Mouse (Mus musculus) limb, embryonic 14.5 days (tissue): ENCODE measurements around the gene Mfsd12. TPM values are rescaled to one million over a fixed set of nuclear protein-coding genes. Genes with fewer than 3 reads are reported as not detected.

ENCODE experiments used
- ATAC-seq: fragments of 200-750 bp; cut with Nextera tagmentation; 2 replicates; pipeline ENCODE4 v1.8.0; 2017; ENCODE audit warnings: low read depth, moderate number of reproducible peaks, moderate TSS enrichment; ENCODE audit not compliant: low FRiP score
- DNase-seq: peaks from one replicate; pipeline ENCODE4 v3.0.0-alpha.2; 2015; ENCODE audit warnings: low spot score
- H3K27ac ChIP-seq: fragments of 300-500 bp; sonication (generic); replicated peaks from 2 replicates; pipeline ENCODE4 v1.5.1; 2014; ENCODE audit warnings: low read depth, mild to moderate bottlenecking, low read length, moderate library complexity, mixed read lengths
- H3K27me3 ChIP-seq: fragments of 300-500 bp; sonication (generic); 2 replicates; pipeline ENCODE4 v1.6.1; 2014; ENCODE audit warnings: low read length, mixed read lengths; ENCODE audit not compliant: control insufficient read depth, insufficient read depth
- H3K36me3 ChIP-seq: fragments of 300-500 bp; sonication (generic); 2 replicates; pipeline ENCODE4 v1.6.1; 2014; ENCODE audit warnings: mild to moderate bottlenecking, low read length, moderate library complexity, mixed read lengths; ENCODE audit not compliant: control insufficient read depth, insufficient read depth
- H3K4me1 ChIP-seq: fragments of 300-500 bp; sonication (generic); 2 replicates; pipeline ENCODE4 v1.6.1; 2014; ENCODE audit warnings: antibody characterized with exemption, low read length, mixed read lengths; ENCODE audit not compliant: control insufficient read depth, insufficient read depth
- H3K4me2 ChIP-seq: fragments of 300-500 bp; sonication (generic); replicated peaks from 2 replicates; pipeline ENCODE4 v1.6.1; 2014; ENCODE audit warnings: low read depth, mild to moderate bottlenecking, low read length, moderate library complexity; ENCODE audit not compliant: severe bottlenecking
- H3K4me3 ChIP-seq: fragments of 300-500 bp; sonication (generic); replicated peaks from 2 replicates; pipeline ENCODE4 v1.5.1; 2014; ENCODE audit warnings: low read length
- H3K9ac ChIP-seq: fragments of 300-500 bp; sonication (generic); 2 replicates; pipeline ENCODE4 v1.6.1; 2014; ENCODE audit warnings: mild to moderate bottlenecking, low read depth, low read length, moderate library complexity; ENCODE audit not compliant: severe bottlenecking
- H3K9me3 ChIP-seq: fragments of 300-500 bp; sonication (generic); 2 replicates; pipeline ENCODE4 v1.6.1; 2016; ENCODE audit warnings: low read length; ENCODE audit not compliant: control insufficient read depth
- POLR2A ChIP-seq: fragments of 200-500 bp; IDR thresholded peaks from 2 replicates; pipeline ENCODE4 v1.8.0; 2012; ENCODE audit warnings: inconsistent platforms, mild to moderate bottlenecking, moderate library complexity, borderline replicate concordance; ENCODE audit not compliant: insufficient read depth, insufficient read length; ENCODE audit errors: extremely low read depth
- WGBS: fragments of 180-500 bp; shearing (Covaris S2); extraction: QIAGEN DNeasy Blood & Tissue Kit; methylation state at CpG from one replicate; pipeline ENCODE4 v1.1.7; 2014; 5-methylcytosine and 5-hydroxymethylcytosine counted together
- polyA plus RNA-seq, 2 experiments: library from polyadenylated mRNA; depleted of rRNA in 1 of 2; stranded (reverse) in 1 of 2; unstranded in 1 of 2; fragments of >200 nt; fragmentation: Nextera tagmentation in 1 of 2; extraction: Ambion mirVana in 1 of 2; gene quantifications; 2 replicates each; pipeline versions ENCODE4 v1.2.1 to v1.2.3; 2012 to 2014

Mfsd12 gene
- polyA plus RNA-seq, 2 experiments: 6.8 to 12.0 TPM

- Histone ChIP-seq H3K4me2 (peak overlapping the region; percentile 59), H3K36me3 (peaks cover 9% of the 10 kb centered on the region), H3K27ac (peak overlapping the region; percentile 55; the same call in 1 of the 2 replicates), H3K4me3 (peak overlapping the region; percentile 49), H3K9me3 (no peaks in the 10 kb centered on the region), H3K9ac (peak overlapping the region; percentile 44), H3K4me1 (peaks cover 15% of the 10 kb centered on the region), H3K27me3 (no peaks in the 10 kb centered on the region)
- TF ChIP-seq POLR2A: no peak
- ATAC-seq (no peak), DNase-seq (no peak)
- WGBS: 62% methylated on average over 3 of the region's 3 CpGs
Observed at GRCm38 (mm10) chr10:81379183-81379553, 21.9 kb downstream of the Mfsd12 start.

GRCm38 (mm10) chr10:81379809-81380378 is 22.6 kb downstream of the Mfsd12 start:
- no peak overlapping the region for H3K9ac ChIP-seq
- TF ChIP-seq POLR2A: no peak

GRCm38 (mm10) chr10:81382039-81382438 is 24.7 kb downstream of the Mfsd12 start:
- peaks cover 15% of the 10 kb centered on the region for H3K36me3 ChIP-seq
- H3K4me2 ChIP-seq: no peak overlapping the region
- 80% methylated on average over 5 of the region's 5 CpGs for WGBS
- no peak overlapping the region for H3K9ac ChIP-seq
- ATAC-seq: no peak
- no peak overlapping the region for H3K4me3 ChIP-seq
- peaks cover 14% of the 10 kb centered on the region for H3K4me1 ChIP-seq
- TF ChIP-seq POLR2A: no peak
- H3K9me3 ChIP-seq: no peaks in the 10 kb centered on the region
- H3K27ac ChIP-seq: no peak overlapping the region
- DNase-seq: no peak
- no peaks in the 10 kb centered on the region for H3K27me3 ChIP-seq

More at GRCm38 (mm10) chr10:81379809-81380378, 22.6 kb downstream of the Mfsd12 start:
- Histone ChIP-seq H3K4me3 (no peak overlapping the region), H3K4me2 (no peak overlapping the region), H3K27me3 (no peaks in the 10 kb centered on the region), H3K4me1 (peaks cover 16% of the 10 kb centered on the region), H3K36me3 (peaks cover 7% of the 10 kb centered on the region), H3K27ac (no peak overlapping the region), H3K9me3 (no peaks in the 10 kb centered on the region)
- ATAC-seq (no peak), DNase-seq (no peak)
- WGBS: 90% methylated on average over 6 of the region's 6 CpGs

GRCm38 (mm10) chr10:81383802-81384604 is 26.7 kb downstream of the Mfsd12 start, which contains the start of the genes Dohh and Gm48551:
Gene Dohh, plus strand, starts transcription at chr10:81384428.
Gene Gm48551, plus strand, starts transcription at chr10:81384466.
- Histone ChIP-seq H3K4me2 (peak within 1 kb of the TSS; percentile 86), H3K4me3 (peak within 1 kb of the TSS; percentile 94), H3K27ac (peak within 1 kb of the TSS; percentile 78), H3K9ac (peak within 1 kb of the TSS; percentile 84), H3K36me3 (peaks cover 34% of the 10 kb centered on the region), H3K27me3 (no peaks in the 10 kb centered on the region), H3K9me3 (no peaks in the 10 kb centered on the region), H3K4me1 (peaks cover 8% of the 10 kb centered on the region)
- peak; percentile 84; the same call in 1 of the 2 replicates for TF ChIP-seq POLR2A
- ATAC-seq: peak; percentile 93
- 6% methylated on average over 52 of the region's 54 CpGs for WGBS
- peak; percentile 98 for DNase-seq

GRCm38 (mm10) chr10:81384605-81384982 is 27.3 kb downstream of the Mfsd12 start:
- H3K4me3 ChIP-seq: peak overlapping the region; percentile 94
- H3K27me3 ChIP-seq: no peaks in the 10 kb centered on the region
- peak overlapping the region; percentile 84 for H3K9ac ChIP-seq
- no peaks in the 10 kb centered on the region for H3K9me3 ChIP-seq
- ATAC-seq: peak; percentile 13; the same call in 1 of the 2 replicates
- H3K27ac ChIP-seq: peak overlapping the region; percentile 78
- H3K4me2 ChIP-seq: peak overlapping the region; percentile 86
- H3K36me3 ChIP-seq: peaks cover 38% of the 10 kb centered on the region
- no peak for DNase-seq
- no peak for TF ChIP-seq POLR2A
- peaks cover 10% of the 10 kb centered on the region for H3K4me1 ChIP-seq
- 6% methylated on average over 19 of the region's 19 CpGs for WGBS
